Mouse (Mus musculus): ENCODE data around the gene Zc3h18. TPM values are rescaled to one million over a fixed set of nuclear protein-coding genes. Genes with fewer than 3 reads are reported as not detected.

The Zc3h18 gene
- total and polyA plus RNA-seq, 3 experiments: 30.2 to 122 (median 98.5) TPM

DNA sequence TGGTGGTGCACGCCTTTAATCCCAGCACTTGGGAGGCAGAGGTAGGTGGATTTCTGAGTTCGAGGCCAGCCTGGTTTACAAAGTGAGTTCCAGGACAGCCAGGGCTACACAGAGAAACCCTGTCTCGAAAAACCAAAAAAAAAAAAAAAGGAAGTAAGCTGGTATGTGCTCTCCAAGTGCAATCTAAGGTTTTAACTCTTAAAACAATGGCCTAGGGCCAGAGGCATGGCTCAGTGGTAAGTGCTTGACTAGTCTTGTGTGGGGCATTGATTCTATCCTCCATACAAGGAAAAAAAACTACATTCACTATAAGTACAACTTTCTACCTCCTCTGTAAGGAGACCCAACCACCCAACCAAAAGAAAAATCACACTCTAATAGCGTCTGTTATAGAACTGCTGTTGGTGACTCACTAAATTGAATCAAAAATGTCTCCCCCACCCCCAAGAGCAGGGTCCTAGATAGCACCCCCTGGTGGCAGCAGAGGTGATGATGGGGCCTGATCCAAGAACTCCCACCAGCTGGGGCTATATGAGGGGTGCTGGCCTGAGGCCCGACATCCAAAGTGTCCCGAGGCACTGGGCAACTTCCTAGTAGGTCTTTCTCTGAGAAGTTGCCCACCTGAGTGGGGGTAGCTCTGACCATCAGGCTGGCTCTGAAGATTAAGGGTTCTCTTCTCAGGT is 83.0 kb downstream of the Zc3h18 start:
- H3K36me3 ChIP-seq (ENCODE audit: control insufficient read depth in 1 of 2, insufficient read depth in 2 of 2, low read length in 2 of 2): peaks cover 0 to 7% of the 10 kb centered on the region in 2 experiments; a peak in 2 of 4 replicates
- no peak overlapping the region for H3K4me3 ChIP-seq (ENCODE audit: control insufficient read depth in 1 of 2, insufficient read depth in 1 of 2, low read depth in 2 of 2, low read length in 2 of 2)
- no peaks in the 10 kb centered on the region for H3K79me2 ChIP-seq (ENCODE audit: control insufficient read depth, insufficient read depth, low read length, poor library complexity)
- H3K27ac ChIP-seq (ENCODE audit: control insufficient read depth, low read depth, low read length): no peak overlapping the region
- TF ChIP-seq ZNF384 (IDR thresholded peaks at IDR 0.05; ENCODE audit: low read depth, low read length) (peak; percentile 89), TAL1 (IDR thresholded peaks at IDR 0.05; ENCODE audit: low read length) (no peak), HCFC1 (IDR thresholded peaks at IDR 0.05; ENCODE audit: low read depth, low read length) (no peak), CTCF (IDR thresholded peaks at IDR 0.05 in 2 of 3, conservative IDR thresholded peaks at IDR 0.05 in 1 of 3; ENCODE audit: control insufficient read depth in 1 of 3, insufficient read depth in 1 of 3, low read depth in 2 of 3, low read length in 3 of 3, poor library complexity in 1 of 3, severe bottlenecking in 1 of 3) (peak in 2 of 3 experiments; percentile 34 to 58; a peak in 4 of 6 replicates), SMC3 (IDR thresholded peaks at IDR 0.05; ENCODE audit: low read depth, low read length) (peak; percentile 36), MYC (IDR thresholded peaks at IDR 0.05; ENCODE audit: low read depth, low read length) (0 out of 2 replicates have a peak, but pooled peaks have one; percentile 20), RCOR1 (IDR thresholded peaks at IDR 0.05; ENCODE audit: low read depth, low read length) (0 out of 2 replicates have a peak, but pooled peaks have one; percentile 39), USF2 (IDR thresholded peaks at IDR 0.05; ENCODE audit: borderline replicate concordance in 1 of 2, insufficient read depth in 1 of 2, low read depth in 1 of 2, low read length in 2 of 2) (no peak), CHD2 (IDR thresholded peaks at IDR 0.05; ENCODE audit: low read length) (no peak), JUND (IDR thresholded peaks at IDR 0.05; ENCODE audit: low read depth, low read length) (no peak), POLR2AphosphoS5 (IDR thresholded peaks at IDR 0.05; ENCODE audit: borderline replicate concordance, low read depth, low read length) (no peak), MEF2A (IDR thresholded peaks at IDR 0.05; ENCODE audit: extremely low read depth, insufficient replicate concordance, low read depth, low read length, poor library complexity, severe bottlenecking) (no peak), EP300 (IDR thresholded peaks at IDR 0.05; ENCODE audit: low read depth in 1 of 2, low read length in 2 of 2) (peak in 1 of 2 experiments; percentile 42; a peak in 1 of 4 replicates), SIN3A (IDR thresholded peaks at IDR 0.05; ENCODE audit: low read length) (0 out of 2 replicates have a peak, but pooled peaks have one; percentile 24)
- no peaks in the 10 kb centered on the region for H3K9me3 ChIP-seq (replicated peaks; ENCODE audit: insufficient read depth, low read length)
- peaks cover 10 to 40% of the 10 kb centered on the region in 2 experiments for H3K4me1 ChIP-seq (ENCODE audit: control insufficient read depth in 1 of 2, insufficient read depth in 2 of 2, low read length in 2 of 2)
- no peak overlapping the region for H3K9ac ChIP-seq (ENCODE audit: control insufficient read depth, low read depth, low read length, poor library complexity, severe bottlenecking)
- peak; percentile 71 for DNase-seq (ENCODE audit: low read depth, low spot score)
- no peaks in the 10 kb centered on the region; a peak in 1 of 4 replicates for H3K27me3 ChIP-seq (ENCODE audit: control insufficient read depth in 1 of 2, insufficient read depth in 2 of 2, low read length in 2 of 2)

DNA sequence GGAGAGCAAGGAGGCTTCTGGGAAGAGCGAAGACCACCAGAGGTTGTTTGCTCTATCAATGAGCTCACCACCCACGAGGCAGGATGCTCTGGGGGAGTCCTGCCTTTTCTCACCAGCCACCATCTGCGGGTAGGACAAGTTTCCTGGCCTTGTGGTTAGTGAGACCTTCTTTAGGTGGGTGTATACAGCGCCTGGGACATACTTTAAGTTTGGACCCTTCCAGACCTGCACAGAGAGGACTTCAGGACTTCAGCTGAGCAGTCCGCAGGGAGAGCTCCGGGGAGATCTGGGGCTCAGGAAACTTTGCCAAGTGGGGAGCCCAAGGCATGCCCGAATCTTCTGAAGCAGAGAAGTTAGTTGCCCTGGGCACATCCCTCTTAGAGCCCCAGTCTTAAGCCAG is 83.6 kb downstream of the Zc3h18 start:
- TF ChIP-seq ZKSCAN1 (IDR thresholded peaks at IDR 0.05; ENCODE audit: low read depth, low read length) (no peak), SMC3 (IDR thresholded peaks at IDR 0.05; ENCODE audit: low read depth, low read length) (no peak), SIN3A (IDR thresholded peaks at IDR 0.05; ENCODE audit: low read length) (no peak), NRF1 (IDR thresholded peaks at IDR 0.05; ENCODE audit: insufficient read depth, low read depth, low read length, poor library complexity, severe bottlenecking) (no peak), GATA1 (IDR thresholded peaks at IDR 0.05; ENCODE audit: low read depth, low read length) (no peak), ZC3H11A (IDR thresholded peaks at IDR 0.05; ENCODE audit: low read depth, low read length) (no peak), RCOR1 (IDR thresholded peaks at IDR 0.05; ENCODE audit: low read depth, low read length) (no peak), MAFK (IDR thresholded peaks at IDR 0.05; ENCODE audit: borderline replicate concordance, low read depth, low read length) (no peak), USF2 (IDR thresholded peaks at IDR 0.05; ENCODE audit: borderline replicate concordance in 1 of 2, insufficient read depth in 1 of 2, low read depth in 1 of 2, low read length in 2 of 2) (no peak), EP300 (IDR thresholded peaks at IDR 0.05; ENCODE audit: low read depth in 1 of 2, low read length in 2 of 2) (no peak), MEF2A (IDR thresholded peaks at IDR 0.05; ENCODE audit: extremely low read depth, insufficient replicate concordance, low read depth, low read length, poor library complexity, severe bottlenecking) (no peak), CTCF (IDR thresholded peaks at IDR 0.05 in 2 of 3, conservative IDR thresholded peaks at IDR 0.05 in 1 of 3; ENCODE audit: control insufficient read depth in 1 of 3, insufficient read depth in 1 of 3, low read depth in 2 of 3, low read length in 3 of 3, poor library complexity in 1 of 3, severe bottlenecking in 1 of 3) (no peak)
- Histone ChIP-seq H3K9ac (ENCODE audit: control insufficient read depth, low read depth, low read length, poor library complexity, severe bottlenecking) (no peak overlapping the region), H3K4me1 (ENCODE audit: control insufficient read depth in 1 of 2, insufficient read depth in 2 of 2, low read length in 2 of 2) (peaks cover 10 to 39% of the 10 kb centered on the region in 2 experiments), H3K9me3 (replicated peaks; ENCODE audit: insufficient read depth, low read length) (no peaks in the 10 kb centered on the region), H3K27me3 (ENCODE audit: control insufficient read depth in 1 of 2, insufficient read depth in 2 of 2, low read length in 2 of 2) (no peaks in the 10 kb centered on the region; a peak in 1 of 4 replicates), H3K79me2 (ENCODE audit: control insufficient read depth, insufficient read depth, low read length, poor library complexity) (no peaks in the 10 kb centered on the region), H3K36me3 (ENCODE audit: control insufficient read depth in 1 of 2, insufficient read depth in 2 of 2, low read length in 2 of 2) (peaks cover 0 to 8% of the 10 kb centered on the region in 2 experiments; a peak in 2 of 4 replicates), H3K27ac (ENCODE audit: control insufficient read depth, low read depth, low read length) (no peak overlapping the region), H3K4me3 (ENCODE audit: control insufficient read depth in 1 of 2, insufficient read depth in 1 of 2, low read depth in 2 of 2, low read length in 2 of 2) (peak overlapping the region in 1 of 2 experiments; percentile 48; a peak in 2 of 4 replicates)
- no peak for DNase-seq (ENCODE audit: low read depth, low spot score)

Measured in MEL (cell line).